Mouse (Mus musculus) v-Abl transformed pro-B cells (cell line): Measurements from ENCODE around the gene Ddc.

ENCODE experiments used
- in situ Hi-C, 2 experiments: fragments of 400-800 bp; cut with MboI; formaldehyde crosslinking; loops; one replicate each; pipeline ENCODE4 v1.15.1; 2025; ENCODE audit not compliant: unreplicated experiment in 2 of 2

Gene Ddc

GRCm38 (mm10) chr11:11897645-11898357 is at the start of gene Ddc:
Gene Ddc, minus strand, starts transcription at chr11:11898144.
- in situ Hi-C loops, result no loop called here

DNA sequence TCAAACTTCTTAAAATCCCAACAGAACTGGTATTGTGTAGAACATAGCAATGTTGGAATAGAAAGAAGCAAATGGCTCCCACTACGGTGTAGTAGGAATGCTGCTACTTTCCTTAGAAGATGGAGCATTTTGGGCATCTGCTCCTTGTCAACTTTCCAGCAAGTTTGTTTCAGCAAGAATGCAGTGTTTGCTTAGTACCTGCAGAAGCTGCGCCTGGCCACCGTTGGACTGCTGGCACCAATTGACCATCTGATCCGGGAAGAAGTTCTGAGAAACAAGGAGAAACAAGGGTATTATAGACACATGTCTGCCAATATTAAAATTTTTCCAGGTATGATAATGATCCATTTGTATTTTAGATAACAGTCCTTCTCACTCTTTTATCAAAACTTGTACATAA is 47.8 kb upstream of the Ddc start:
- in situ Hi-C loops, result no loop called here

- in situ Hi-C loops, result no loop called here
These were observed 46.9 kb upstream of the Ddc start for GRCm38 (mm10) chr11:11944814-11945213.

- in situ Hi-C loops, result no loop called here
These were observed 46.1 kb upstream of the Ddc start for GRCm38 (mm10) chr11:11944082-11944349.

DNA sequence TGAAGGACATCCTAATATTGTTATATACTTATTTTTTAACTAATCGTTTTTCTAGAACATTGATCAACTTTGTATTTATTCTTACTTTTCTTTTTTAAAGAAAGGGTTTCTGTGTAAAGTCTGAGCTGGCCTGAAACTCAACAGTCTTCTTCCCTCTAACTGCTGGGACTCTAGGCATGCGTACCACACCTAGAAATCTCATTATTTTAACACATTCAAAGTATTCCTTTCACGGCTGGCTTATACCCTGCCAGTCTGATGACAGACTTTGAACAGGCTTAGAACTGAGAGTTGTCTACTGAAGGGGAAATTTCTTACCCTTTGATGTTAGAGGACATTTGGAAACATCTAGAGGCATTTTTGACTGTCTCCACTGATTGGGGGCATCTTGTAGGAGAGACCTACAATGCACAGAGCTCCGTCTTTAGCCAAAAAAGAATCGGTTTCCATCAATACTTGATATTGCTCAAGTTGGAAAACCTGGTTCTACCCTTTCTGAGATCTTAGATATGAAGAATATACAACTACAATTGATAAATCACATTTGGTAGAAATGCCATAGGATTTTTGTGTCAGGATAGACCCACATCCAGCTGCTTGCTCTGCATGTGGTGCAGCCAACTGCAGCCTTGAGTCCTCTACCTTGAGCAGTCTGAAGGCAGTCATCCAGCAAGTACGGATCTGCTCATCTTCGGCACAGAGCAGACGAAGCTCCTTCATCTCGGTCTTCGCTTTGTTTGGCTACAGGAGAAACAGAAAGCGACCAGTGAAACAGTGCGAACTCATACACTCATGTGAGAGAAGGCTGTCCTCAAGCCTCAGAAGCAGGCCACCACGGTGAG is 45.5 kb upstream of the Ddc start:
- in situ Hi-C loops, result no loop called here

DNA sequence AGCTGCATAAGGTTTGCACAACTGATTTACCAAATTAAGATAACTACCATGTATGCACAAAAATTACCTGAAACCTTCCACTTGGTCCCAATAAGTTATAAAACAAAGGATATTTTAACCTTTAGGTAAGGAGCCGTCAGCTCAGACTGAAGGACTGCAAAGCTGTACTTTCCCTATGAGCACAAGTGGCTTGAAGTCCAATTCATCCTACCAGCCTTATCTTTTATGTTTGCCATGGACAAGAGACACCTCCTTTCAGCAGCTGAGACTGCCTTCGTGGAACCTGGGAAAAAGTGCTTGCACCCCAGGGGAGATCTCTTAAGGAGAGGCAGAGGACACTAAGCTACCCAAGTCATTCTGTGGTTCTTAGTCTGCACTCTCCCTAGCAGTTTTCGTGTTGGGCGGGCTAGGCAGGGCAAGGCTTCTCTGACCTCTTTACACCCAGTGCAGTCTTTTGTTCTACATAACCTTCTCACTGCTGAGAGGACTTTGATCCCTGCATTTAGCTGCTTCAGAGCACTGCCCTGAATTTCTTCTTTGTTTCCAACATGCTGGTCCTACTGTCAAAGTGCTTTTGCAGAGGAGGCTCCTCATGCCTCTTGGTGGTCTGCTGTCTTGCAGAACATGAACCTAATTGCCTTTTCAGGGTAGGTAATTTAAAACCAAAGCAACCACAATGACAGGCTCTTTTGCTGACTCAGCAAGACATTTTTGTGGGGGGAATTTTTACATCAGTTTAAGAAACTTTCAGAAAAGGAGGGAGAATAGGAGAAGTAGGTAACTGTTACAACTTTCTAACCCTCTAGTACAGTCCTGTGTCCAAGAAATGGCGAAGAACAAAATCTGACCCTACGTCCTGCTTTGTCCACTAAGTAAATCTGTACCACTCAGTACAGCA is 44.6 kb upstream of the Ddc start:
- in situ Hi-C loops, result no loop called here

GRCm38 (mm10) chr11:11940833-11941681 is 43.1 kb upstream of the Ddc start:
- in situ Hi-C loops, result no loop called here

- in situ Hi-C loops, result no loop called here
These were observed 41.7 kb upstream of the Ddc start for GRCm38 (mm10) chr11:11939611-11940010.

- in situ Hi-C loops, result no loop called here
These were observed 40.6 kb upstream of the Ddc start for GRCm38 (mm10) chr11:11938591-11938990.

- in situ Hi-C loops, result no loop called here
These were observed 39.5 kb upstream of the Ddc start for GRCm38 (mm10) chr11:11937340-11938030.

DNA sequence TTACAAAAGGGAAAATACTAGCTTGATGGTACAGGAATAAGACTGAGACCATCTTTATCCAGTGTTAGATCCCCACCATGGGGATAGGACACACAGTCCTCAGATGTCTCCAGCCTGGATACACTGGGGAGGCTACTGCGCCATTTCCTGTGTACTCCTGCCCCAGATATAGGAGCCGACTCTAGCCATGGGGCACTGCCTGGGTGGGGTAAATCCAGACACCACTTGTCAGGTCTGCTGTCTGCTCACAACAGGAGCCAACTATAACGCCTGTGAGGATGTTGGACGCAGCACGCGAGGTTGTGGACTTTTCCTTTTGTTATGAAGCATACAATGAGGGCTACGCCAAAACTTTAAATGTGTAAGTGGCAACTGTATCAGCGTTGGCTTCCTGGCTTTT is 36.9 kb upstream of the Ddc start:
- in situ Hi-C loops, result no loop called here

GRCm38 (mm10) chr11:11932102-11932789 is 34.3 kb upstream of the Ddc start:
- in situ Hi-C loops, result no loop called here

GRCm38 (mm10) chr11:11931688-11932087 is 33.7 kb upstream of the Ddc start:
- in situ Hi-C loops, result no loop called here

GRCm38 (mm10) chr11:11930527-11930926 is 32.6 kb upstream of the Ddc start:
- in situ Hi-C loops, result no loop called here

DNA sequence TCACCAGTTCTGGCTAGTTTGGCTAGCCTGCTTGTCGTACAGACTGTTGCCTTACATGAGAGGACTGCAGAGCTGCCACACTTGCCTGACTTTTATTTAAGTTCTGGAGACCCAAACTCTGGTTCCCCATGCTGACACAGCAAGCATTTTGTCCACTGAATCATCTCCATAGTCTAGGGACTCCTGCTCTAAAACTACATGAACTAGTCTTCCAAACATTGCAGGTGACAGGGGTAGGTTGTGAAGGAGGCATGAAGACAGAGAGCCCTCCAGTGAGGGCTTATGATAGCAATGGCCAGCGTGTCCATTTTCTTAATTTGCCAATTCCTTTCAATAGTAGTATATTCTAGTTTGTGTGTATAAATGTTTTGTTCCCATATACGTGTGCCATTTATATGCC is 31.1 kb upstream of the Ddc start:
- in situ Hi-C loops, result loop anchor here in 1 of 2 experiments (5.0 kb wide), 1 partner anchor 37 kb away; no protein-coding TSS in a partner anchor

- in situ Hi-C loops, result loop anchor here in 1 of 2 experiments (5.0 kb wide), 1 partner anchor 36 kb away; no protein-coding TSS in a partner anchor
These were observed 30.6 kb upstream of the Ddc start for GRCm38 (mm10) chr11:11928586-11928985.

DNA sequence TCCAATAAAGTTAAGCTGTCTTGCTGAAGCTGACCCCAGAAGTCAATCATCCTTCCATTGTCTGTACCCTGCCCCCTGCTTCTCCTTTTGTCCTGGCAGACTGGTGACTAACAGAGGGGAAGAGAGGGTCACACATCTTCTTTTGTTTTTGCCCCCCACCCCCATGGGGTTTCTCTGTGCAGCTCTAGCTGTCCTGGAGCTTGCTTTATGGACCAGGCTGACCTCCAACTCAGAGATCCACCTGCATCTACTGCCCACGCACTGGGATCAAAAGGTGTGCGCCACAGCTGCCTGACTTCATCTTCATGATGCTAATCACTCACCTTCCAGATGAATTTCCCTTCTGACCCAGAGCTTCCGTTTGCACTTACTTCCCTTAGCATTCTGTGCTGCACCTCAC is 26.0 kb upstream of the Ddc start:
- in situ Hi-C loops, result no loop called here

- in situ Hi-C loops, result no loop called here
These were observed 25.4 kb upstream of the Ddc start for GRCm38 (mm10) chr11:11923345-11923744.

- in situ Hi-C loops, result no loop called here
These were observed 24.2 kb upstream of the Ddc start for GRCm38 (mm10) chr11:11922106-11922505.
